Mouse (Mus musculus) bone marrow macrophage, adult 2 months (primary cell): ENCODE data around the gene Atp2b1.

ENCODE experiments used
- CTCF ChIP-seq: IDR thresholded peaks from 2 replicates; pipeline ENCODE4 v1.5.1; 2012; ENCODE audit warnings: low read depth, mild to moderate bottlenecking, low read length, moderate library complexity
- POLR2A ChIP-seq: IDR thresholded peaks from 2 replicates; pipeline ENCODE4 v1.6.1; 2012; ENCODE audit warnings: mild to moderate bottlenecking, low read depth, low read length, borderline replicate concordance

GRCm38 (mm10) chr10:99014737-99015136, 100.5 kb downstream of the Atp2b1 start:
- TF ChIP-seq POLR2A, result no peak
- TF ChIP-seq CTCF, result no peak
